Mouse (Mus musculus) heart, embryonic 16.5 days (tissue): ENCODE data around the gene Gm20721. TPM values are rescaled to one million over a fixed set of nuclear protein-coding genes. Genes with fewer than 3 reads are reported as not detected.

Experiments
- ATAC-seq: fragments of 200-750 bp; cut with Nextera tagmentation; replicated peaks from 2 replicates; pipeline ENCODE4 v1.8.0; 2017; ENCODE audit warnings: moderate number of reproducible peaks; ENCODE audit not compliant: insufficient read depth, low FRiP score; ENCODE audit errors: extremely low read depth
- H3K27ac ChIP-seq: fragments of 300-500 bp; sonication (generic); 2 replicates; pipeline ENCODE4 v1.5.1; 2014; ENCODE audit warnings: mild to moderate bottlenecking, low read length, control low read depth, moderate library complexity
- H3K27me3 ChIP-seq: fragments of 300-500 bp; sonication (generic); 2 replicates; pipeline ENCODE4 v1.6.1; 2014; ENCODE audit warnings: low read length, mixed read lengths; ENCODE audit not compliant: control insufficient read depth, insufficient read depth
- H3K36me3 ChIP-seq: fragments of 300-500 bp; sonication (generic); 2 replicates; pipeline ENCODE4 v1.6.1; 2014; ENCODE audit not compliant: control insufficient read depth, insufficient read depth
- H3K4me1 ChIP-seq: fragments of 300-500 bp; sonication (generic); 2 replicates; pipeline ENCODE4 v1.6.1; 2014; ENCODE audit warnings: low read length, mixed read lengths; ENCODE audit not compliant: control insufficient read depth, insufficient read depth
- H3K4me2 ChIP-seq: fragments of 300-500 bp; sonication (generic); 2 replicates; pipeline ENCODE4 v1.6.1; 2014; ENCODE audit warnings: low read depth, mild to moderate bottlenecking, control low read depth, low read length
- H3K4me3 ChIP-seq: fragments of 300-500 bp; sonication (generic); 2 replicates; pipeline ENCODE4 v1.5.1; 2014; ENCODE audit warnings: mild to moderate bottlenecking, control low read depth, low read length
- H3K9ac ChIP-seq: fragments of 300-500 bp; sonication (generic); 2 replicates; pipeline ENCODE4 v1.6.1; 2014; ENCODE audit warnings: low read length, control low read depth
- H3K9me3 ChIP-seq: fragments of 300-500 bp; sonication (generic); replicated peaks from 2 replicates; pipeline ENCODE4 v1.6.1; 2016; ENCODE audit warnings: low read length; ENCODE audit not compliant: control insufficient read depth
- WGBS: fragments of 180-500 bp; shearing (Covaris S2); extraction: QIAGEN DNeasy Blood & Tissue Kit; methylation state at CpG from one replicate; pipeline ENCODE4 v1.1.7; 2014; 5-methylcytosine and 5-hydroxymethylcytosine counted together
- polyA plus RNA-seq: library from polyadenylated mRNA; unstranded; fragments of >200 nt; fragmentation: Nextera tagmentation; extraction: Ambion mirVana; gene quantifications from 2 replicates; pipeline ENCODE4 v1.2.1, GENCODE M21; 2015

The Gm20721 gene
- polyA plus RNA-seq, 1 experiment from 2014 or later = 41.6 TPM

- Histone ChIP-seq H3K36me3 (peaks cover 31% of the 10 kb centered on the region), H3K4me3 (no peak overlapping the region), H3K4me2 (0 out of 2 replicates have a peak overlapping the region, but pooled peaks have one; percentile 56), H3K4me1 (peaks cover 50% of the 10 kb centered on the region), H3K9me3 (no peaks in the 10 kb centered on the region), H3K27ac (peak overlapping the region; percentile 97), H3K9ac (peak overlapping the region; percentile 1; the same call in 1 of the 2 replicates), H3K27me3 (no peaks in the 10 kb centered on the region)
- 87% methylated on average over 16 of the region's 16 CpGs for WGBS
- ATAC-seq = no peak
These were observed 1.5 kb downstream of the Gm20721 start for GRCm38 (mm10) chr2:174344996-174345395.

DNA sequence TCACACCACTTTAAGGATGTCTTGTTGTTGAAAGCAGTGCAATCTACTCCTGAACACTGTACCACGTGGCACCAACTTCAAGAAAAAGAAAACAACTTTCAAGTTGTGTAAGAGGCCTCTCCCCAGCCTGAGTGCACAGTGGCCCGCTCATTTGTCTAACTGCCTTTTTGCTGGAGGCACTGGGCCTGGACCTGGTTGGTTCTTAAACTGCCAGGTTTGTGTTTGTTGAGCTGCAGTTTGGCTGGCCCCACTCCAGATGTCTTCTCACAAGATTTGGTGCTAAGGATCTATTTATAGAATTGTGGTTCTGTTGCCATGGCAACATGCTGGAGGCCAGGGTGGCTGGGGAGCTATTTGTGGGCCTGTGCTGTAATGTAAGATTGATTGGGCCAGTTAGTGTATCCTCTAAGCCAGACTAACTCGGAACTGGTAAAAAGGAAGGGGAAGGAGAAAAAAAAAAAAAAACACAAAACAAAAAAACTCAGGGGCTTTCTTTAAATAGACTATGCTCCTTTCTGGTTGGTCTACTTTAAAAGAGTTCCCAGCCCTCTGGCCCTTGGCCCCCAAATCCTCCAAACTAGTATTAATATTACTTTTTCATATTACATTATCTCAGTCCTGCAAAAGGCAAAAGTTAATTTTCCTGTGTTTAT lies 2.4 kb downstream of the Gm20721 start:
- Histone ChIP-seq H3K9ac (peak overlapping the region; percentile 65), H3K27me3 (no peaks in the 10 kb centered on the region), H3K4me3 (peak overlapping the region; percentile 33), H3K4me2 (peak overlapping the region; percentile 56), H3K36me3 (peaks cover 31% of the 10 kb centered on the region), H3K4me1 (peaks cover 52% of the 10 kb centered on the region), H3K9me3 (no peaks in the 10 kb centered on the region), H3K27ac (peak overlapping the region; percentile 97)
- peak; percentile 73 for ATAC-seq
- WGBS = 6% methylated on average over 3 of the region's 3 CpGs

GRCm38 (mm10) chr2:174343566-174343965 lies 2.9 kb downstream of the Gm20721 start:
- Histone ChIP-seq H3K4me3 (peak overlapping the region; percentile 33), H3K36me3 (peaks cover 31% of the 10 kb centered on the region), H3K4me1 (peaks cover 58% of the 10 kb centered on the region), H3K9me3 (no peaks in the 10 kb centered on the region), H3K27ac (peak overlapping the region; percentile 97), H3K9ac (peak overlapping the region; percentile 65), H3K4me2 (peak overlapping the region; percentile 56), H3K27me3 (no peaks in the 10 kb centered on the region)
- WGBS = 3% methylated on average over 1 of the region's 1 CpGs
- no peak for ATAC-seq

- Histone ChIP-seq H3K27me3 (no peaks in the 10 kb centered on the region), H3K36me3 (peaks cover 31% of the 10 kb centered on the region), H3K4me2 (peak overlapping the region; percentile 56; the same call in 1 of the 2 replicates), H3K4me3 (no peak overlapping the region), H3K9me3 (no peaks in the 10 kb centered on the region), H3K9ac (peak overlapping the region; percentile 65; the same call in 1 of the 2 replicates), H3K27ac (peak overlapping the region; percentile 97), H3K4me1 (peaks cover 65% of the 10 kb centered on the region)
- 37% methylated on average over 8 of the region's 8 CpGs for WGBS
- no peak for ATAC-seq
These were observed 3.6 kb downstream of the Gm20721 start for GRCm38 (mm10) chr2:174342793-174343400.

- 77% methylated on average over 4 of the region's 4 CpGs for WGBS
- Histone ChIP-seq H3K4me1 (peaks cover 79% of the 10 kb centered on the region), H3K27ac (no peak overlapping the region), H3K9ac (no peak overlapping the region), H3K4me3 (no peak overlapping the region), H3K9me3 (no peaks in the 10 kb centered on the region), H3K4me2 (no peak overlapping the region), H3K36me3 (peaks cover 17% of the 10 kb centered on the region), H3K27me3 (no peaks in the 10 kb centered on the region)
- ATAC-seq = no peak
These were observed 5.5 kb downstream of the Gm20721 start for GRCm38 (mm10) chr2:174340893-174341580.

DNA sequence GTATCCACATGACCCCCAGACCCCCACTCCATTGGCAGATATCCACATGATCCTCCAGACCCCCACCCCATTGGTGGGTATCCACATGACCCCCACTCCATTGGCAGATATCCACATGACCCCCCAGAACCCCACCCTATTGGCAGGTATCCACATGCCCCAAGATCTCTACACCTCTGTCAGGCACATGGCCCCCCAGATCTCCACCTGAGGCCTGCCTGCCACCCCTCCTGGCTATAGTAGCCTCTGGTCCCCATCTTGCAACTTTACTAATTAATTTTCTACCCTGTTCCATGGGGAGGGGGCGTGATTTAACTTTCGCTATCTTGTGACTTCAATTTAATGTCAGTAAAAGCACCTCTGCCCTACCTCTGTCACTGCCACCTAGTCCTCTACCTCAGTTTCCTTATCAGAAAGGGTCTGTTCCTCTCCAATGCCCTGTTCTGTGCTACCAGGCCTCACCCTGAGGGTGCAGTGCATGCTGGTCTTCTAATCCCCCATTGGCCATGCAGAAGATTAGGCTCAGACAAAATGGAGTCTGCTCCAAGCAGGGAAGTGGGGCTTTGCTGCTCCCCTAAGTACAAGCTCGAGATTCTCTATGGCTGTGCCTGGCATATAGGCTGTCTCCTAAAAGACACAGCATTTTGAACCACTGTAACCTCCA lies 6.2 kb downstream of the Gm20721 start:
- Histone ChIP-seq H3K27ac (no peak overlapping the region), H3K4me3 (no peak overlapping the region), H3K4me1 (peaks cover 84% of the 10 kb centered on the region), H3K36me3 (peaks cover 10% of the 10 kb centered on the region), H3K9ac (no peak overlapping the region), H3K9me3 (no peaks in the 10 kb centered on the region), H3K4me2 (no peak overlapping the region), H3K27me3 (no peaks in the 10 kb centered on the region)
- no peak for ATAC-seq
- 91% methylated on average over 3 of the region's 3 CpGs for WGBS

DNA sequence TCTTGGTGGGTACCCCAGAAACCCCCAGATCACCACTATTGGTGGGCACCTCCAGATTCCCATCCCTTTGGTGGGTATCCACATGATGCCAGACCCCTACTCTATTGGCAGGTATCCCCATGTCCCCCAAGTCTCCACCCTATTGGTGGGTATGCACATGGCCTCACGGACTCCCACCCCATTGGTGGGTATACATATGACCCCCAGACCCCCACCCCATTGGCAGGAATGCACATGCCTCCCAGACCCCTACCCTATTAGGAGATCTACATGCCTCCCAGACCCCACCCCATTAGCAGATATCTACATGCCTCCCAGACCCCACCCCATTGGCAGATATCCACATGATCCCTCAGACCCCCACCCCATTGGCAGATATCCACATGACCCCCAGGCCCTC lies 6.8 kb downstream of the Gm20721 start:
- peaks cover 4% of the 10 kb centered on the region for H3K36me3 ChIP-seq
- ATAC-seq = no peak

DNA sequence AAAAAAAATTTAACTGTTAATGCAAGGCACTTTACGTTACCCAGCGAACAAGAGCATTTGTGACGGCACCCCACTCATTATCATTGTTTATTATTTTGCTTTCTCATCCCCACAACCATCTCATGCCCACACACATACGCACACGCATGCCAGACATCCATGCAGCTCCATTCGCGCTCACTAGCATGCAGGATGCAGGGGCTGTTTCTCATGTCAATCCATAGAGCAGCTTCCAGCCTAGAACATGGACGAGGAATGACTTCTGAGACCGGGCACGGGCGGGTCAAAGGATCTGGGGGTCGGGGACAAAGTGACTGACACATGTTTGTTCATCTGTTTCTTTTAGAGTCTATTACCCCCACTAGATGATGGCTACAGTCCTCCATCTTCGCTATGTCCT lies 9.2 kb downstream of the Gm20721 start:
- Histone ChIP-seq H3K4me1 (peaks cover 88% of the 10 kb centered on the region), H3K27ac (peak overlapping the region; percentile 36; the same call in 1 of the 2 replicates), H3K4me3 (no peak overlapping the region), H3K9me3 (no peaks in the 10 kb centered on the region), H3K9ac (peak overlapping the region; percentile 26; the same call in 1 of the 2 replicates), H3K4me2 (no peak overlapping the region), H3K36me3 (peaks cover 2% of the 10 kb centered on the region; the same call in 1 of the 2 replicates), H3K27me3 (no peaks in the 10 kb centered on the region)
- WGBS = 79% methylated on average over 13 of the region's 13 CpGs
- ATAC-seq = no peak

More for the DNA sequence above, 6.8 kb downstream of the Gm20721 start:
- Histone ChIP-seq H3K4me2 (no peak overlapping the region), H3K9me3 (no peaks in the 10 kb centered on the region), H3K27me3 (no peaks in the 10 kb centered on the region), H3K4me1 (peaks cover 84% of the 10 kb centered on the region), H3K4me3 (no peak overlapping the region), H3K27ac (no peak overlapping the region), H3K9ac (no peak overlapping the region)
- WGBS = 88% methylated on average over 1 of the region's 1 CpGs
